8 mouse cellular contexts compared by ENCODE assay signal in the genomic region with DNA sequence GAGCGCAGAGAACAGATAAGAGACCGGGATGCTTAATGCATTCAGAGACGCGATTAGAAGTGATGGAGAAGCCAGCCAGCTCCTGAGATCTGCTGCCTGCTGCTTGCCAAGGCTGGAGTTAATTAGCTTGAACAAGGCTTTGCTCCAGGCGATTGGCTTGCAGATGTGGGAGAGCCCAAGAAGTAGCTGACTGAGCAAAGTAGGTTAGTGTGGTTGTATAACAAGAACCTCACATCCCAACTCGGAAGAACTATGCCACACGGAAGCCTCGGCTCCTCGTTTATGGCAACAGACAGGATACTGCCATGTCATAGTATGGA.
DNase-seq lines count a peak whose midpoint lies in the region; ATAC-seq and TF ChIP-seq lines count a peak whose summit lies in the region.
"Had no signal": no experiment of that assay in that cellular context is flagged by ENCODE, and none has a peak within 500 bp of the region (broad histone marks: within the 10 kb centered on the region; RNA-seq: fewer than 3 reads in every experiment).

No protein-coding gene starts in this region.

- no peaks in the 10 kb centered on the region for H3K36me3 ChIP-seq in limb, embryonic 15.5 days
- no peaks in the 10 kb centered on the region for H3K36me3 ChIP-seq in stomach, postnatal 0 days (ENCODE audit: control insufficient read depth, insufficient read depth, low read length)
- H3K36me3 ChIP-seq: heart, embryonic 13.5 days had no signal

- peak; percentile 82 for DNase-seq in brain, adult 2 months (ENCODE audit: low read depth, low spot score)
- DNase-seq in cerebellum, adult 18-20 months: peak; percentile 7 to 14
- peak; percentile 7 to 17 for DNase-seq in heart, postnatal 14 days
- DNase-seq in adipocyte (ENCODE audit: low spot score): no peak
- no peak for DNase-seq in spleen, postnatal 14 days (ENCODE audit: low spot score in 2 of 2)
- DNase-seq in stomach, postnatal 0 days (ENCODE audit: low spot score): no peak

- ATAC-seq in limb, embryonic 15.5 days (ENCODE audit: insufficient number of reproducible peaks, low FRiP score, low TSS enrichment, low read depth): 0 out of 2 replicates have a peak, but pooled peaks have one; percentile 24
- no peak for ATAC-seq in stomach, postnatal 0 days (ENCODE audit: low FRiP score, low TSS enrichment)

- no peak overlapping the region for H3K27ac ChIP-seq in limb, embryonic 15.5 days
- no peak overlapping the region for H3K27ac ChIP-seq in stomach, postnatal 0 days (replicated peaks)
- H3K27ac ChIP-seq: heart, embryonic 13.5 days had no signal

- intact Hi-C loops in heart, postnatal 14 days (cut with DNase I): no loop called here

- H3K4me2 ChIP-seq in limb, embryonic 15.5 days: 0 out of 2 replicates have a peak overlapping the region, but pooled peaks have one; percentile 10
- no peak overlapping the region for H3K4me2 ChIP-seq in stomach, postnatal 0 days (replicated peaks; ENCODE audit: low read depth)
- H3K4me2 ChIP-seq: heart, embryonic 13.5 days had no signal

- H3K4me1 ChIP-seq in limb, embryonic 15.5 days: peaks cover 7% of the 10 kb centered on the region
- H3K4me1 ChIP-seq in stomach, postnatal 0 days (replicated peaks; ENCODE audit: control insufficient read depth, insufficient read depth): no peaks in the 10 kb centered on the region

- no peak overlapping the region for H3K9ac ChIP-seq in limb, embryonic 15.5 days
- H3K9ac ChIP-seq in stomach, postnatal 0 days (ENCODE audit: low read length): no peak overlapping the region
- H3K9ac ChIP-seq: heart, embryonic 13.5 days had no signal

- H3K4me3 ChIP-seq in limb, embryonic 15.5 days: no peak overlapping the region
- no peak overlapping the region for H3K4me3 ChIP-seq in stomach, postnatal 0 days (ENCODE audit: low read depth, low read length)
- H3K4me3 ChIP-seq: heart, embryonic 13.5 days had no signal

- no peak for TF ChIP-seq CTCF in stomach, postnatal 0 days (IDR thresholded peaks at IDR 0.05; ENCODE audit: low read depth)

- no peaks in the 10 kb centered on the region for H3K27me3 ChIP-seq in limb, embryonic 15.5 days
- no peaks in the 10 kb centered on the region for H3K27me3 ChIP-seq in stomach, postnatal 0 days (ENCODE audit: control insufficient read depth, insufficient read depth, low read length)
- H3K27me3 ChIP-seq: heart, embryonic 13.5 days had no signal

- TF ChIP-seq EP300 in stomach, postnatal 0 days (optimal IDR thresholded peaks at IDR 0.05): no peak

- WGBS in limb, embryonic 15.5 days: 17% methylated on average over 9 of the region's 9 CpGs
- WGBS in stomach, postnatal 0 days: 71% methylated on average over 9 of the region's 9 CpGs

- no peaks in the 10 kb centered on the region for H3K9me3 ChIP-seq in limb, embryonic 15.5 days
- no peaks in the 10 kb centered on the region for H3K9me3 ChIP-seq in stomach, postnatal 0 days (ENCODE audit: control insufficient read depth, low read length)
- H3K9me3 ChIP-seq: heart, embryonic 13.5 days had no signal

Comparison
In these comparisons a context has a peak if more than half of its experiments do, and no peak if none do; other contexts are left out.
1. DNase-seq: peak in brain, adult 2 months (single experiment), cerebellum, adult 18-20 months (2 of 2) and heart, postnatal 14 days (2 of 2); none in adipocyte (single experiment), spleen, postnatal 14 days (0 of 2) and stomach, postnatal 0 days (single experiment).